ENCODE assay signal across 8 mouse cellular contexts in genomic region chr1:103986867-103987266, GRCm38 (mm10).
A peak's percentile ranks its signal among the peaks of the same experiment; 100 is the strongest.
DNase-seq lines count a peak whose midpoint lies in the region; ATAC-seq and TF ChIP-seq lines count a peak whose summit lies in the region.

No protein-coding gene starts in this region.

- intact Hi-C loops in left cerebral cortex, postnatal 25 days (cut with DNase I) = loop anchor here (2.0 to 5.0 kb wide), 2 partner anchors 958 to 990 kb away; no protein-coding TSS in a partner anchor
- intact Hi-C loops in gastrocnemius, postnatal 14 days (cut with DNase I; ENCODE audit: low total_unique reads) = no loop called here

- H3K4me2 ChIP-seq in forebrain, embryonic 15.5 days (replicated peaks) = no peak overlapping the region

- H3K27ac ChIP-seq in forebrain, embryonic 15.5 days (replicated peaks) = no peak overlapping the region

- H3K27me3 ChIP-seq in E14TG2a.4 (ENCODE audit: insufficient read depth, low read length) = no peaks in the 10 kb centered on the region
- H3K27me3 ChIP-seq in forebrain, embryonic 15.5 days = no peaks in the 10 kb centered on the region

- TF ChIP-seq CTCF in E14TG2a.4 (conservative IDR thresholded peaks at IDR 0.05; ENCODE audit: low read length) = peak; percentile 39

- no peaks in the 10 kb centered on the region for H3K9me3 ChIP-seq in E14TG2a.4 (ENCODE audit: low read length)
- no peaks in the 10 kb centered on the region for H3K9me3 ChIP-seq in forebrain, embryonic 15.5 days

- peak; percentile 47 to 63 for DNase-seq in cerebellum, postnatal 10 days
- no peak for DNase-seq in cerebellum, adult 11-12 months
- peak; percentile 17 to 61 for DNase-seq in left cerebral cortex, postnatal 25 days (ENCODE audit: low spot score in 2 of 2)
- DNase-seq in gastrocnemius, postnatal 14 days = no peak
- DNase-seq in urinary bladder, postnatal 25 days (ENCODE audit: low spot score) = no peak
- DNase-seq in thymus, postnatal 4 days = no peak

- no peak overlapping the region for H3K9ac ChIP-seq in forebrain, embryonic 15.5 days (replicated peaks)

- H3K36me3 ChIP-seq in E14TG2a.4 (ENCODE audit: insufficient read depth, low read length) = no peaks in the 10 kb centered on the region
- H3K36me3 ChIP-seq in forebrain, embryonic 15.5 days = no peaks in the 10 kb centered on the region

- no peaks in the 10 kb centered on the region for H3K4me1 ChIP-seq in E14TG2a.4 (replicated peaks; ENCODE audit: low read depth, low read length)
- no peaks in the 10 kb centered on the region for H3K4me1 ChIP-seq in forebrain, embryonic 15.5 days

- no peak overlapping the region for H3K4me3 ChIP-seq in E14TG2a.4 (replicated peaks; ENCODE audit: low read length)
- no peak overlapping the region for H3K4me3 ChIP-seq in forebrain, embryonic 15.5 days

- peak; percentile 55; the same call in 1 of the 2 replicates for ATAC-seq in forebrain, embryonic 15.5 days (replicated peaks)

- WGBS in forebrain, embryonic 15.5 days = 14% methylated on average over 1 of the region's 1 CpGs

Comparison
In these comparisons a context has a peak if more than half of its experiments do, and no peak if none do; other contexts are left out.
1. DNase-seq: peak in cerebellum, postnatal 10 days (2 of 2) and left cerebral cortex, postnatal 25 days (2 of 2); none in cerebellum, adult 11-12 months (single experiment), gastrocnemius, postnatal 14 days (single experiment), urinary bladder, postnatal 25 days (single experiment) and thymus, postnatal 4 days (single experiment).